Mouse (Mus musculus): ENCODE measurements at regions not wholly inside any gene's neighbourhood (a gene's known extent, or its start where the extent isn't known, plus 50 kb on each side); places are given as distances from the start of the nearest gene placed in this dataset.

DNA sequence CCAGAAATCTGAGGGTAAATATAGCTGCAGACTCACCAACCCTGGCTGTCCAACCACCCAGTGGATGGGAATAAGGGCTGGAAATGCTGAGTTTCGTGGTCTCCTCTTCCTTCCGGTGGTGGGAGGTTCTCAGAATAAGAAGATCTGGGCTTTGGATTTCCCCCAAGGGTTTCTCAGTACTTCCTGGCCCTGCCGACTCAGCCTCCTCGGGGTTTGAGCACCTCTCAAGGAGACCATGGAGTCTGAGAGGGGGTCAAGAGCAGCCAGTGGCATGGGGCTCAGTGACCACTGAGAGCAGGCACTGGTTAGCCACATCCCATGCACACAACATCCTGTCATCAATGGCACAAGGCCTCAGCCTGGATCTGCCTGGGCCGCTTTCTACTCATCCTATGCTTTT is 216.4 kb downstream of the Cdc5l start:
- H3K27ac ChIP-seq (ENCODE audit: low read length) = no peak overlapping the region
- 0 out of 2 replicates have a peak, but pooled peaks cover 5% of the 10 kb centered on the region for H3K4me1 ChIP-seq (ENCODE audit: control insufficient read depth, insufficient read depth, low read length)
- no peak overlapping the region for H3K4me3 ChIP-seq (ENCODE audit: low read depth, low read length)
- 89% methylated on average over 5 of the region's 5 CpGs for WGBS
- no peaks in the 10 kb centered on the region for H3K36me3 ChIP-seq (ENCODE audit: control insufficient read depth, insufficient read depth, low read length)
- H3K4me2 ChIP-seq (replicated peaks; ENCODE audit: low read depth, low read length) = no peak overlapping the region
- H3K9me3 ChIP-seq (ENCODE audit: control insufficient read depth, low read depth, low read length) = no peaks in the 10 kb centered on the region
- no peak overlapping the region for H3K9ac ChIP-seq (replicated peaks; ENCODE audit: low read depth, low read length)
- H3K27me3 ChIP-seq (ENCODE audit: control insufficient read depth, insufficient read depth, low read length) = no peaks in the 10 kb centered on the region
- no peak for ATAC-seq (ENCODE audit: insufficient number of reproducible peaks, insufficient read depth, low FRiP score, low read depth)

- H3K36me3 ChIP-seq (ENCODE audit: control insufficient read depth, insufficient read depth, low read length) = no peaks in the 10 kb centered on the region
- no peak overlapping the region for H3K4me3 ChIP-seq (ENCODE audit: low read depth, low read length)
- no peak overlapping the region for H3K4me2 ChIP-seq (replicated peaks; ENCODE audit: low read depth, low read length)
- no peak overlapping the region for H3K9ac ChIP-seq (replicated peaks; ENCODE audit: low read depth, low read length)
- no peaks in the 10 kb centered on the region for H3K27me3 ChIP-seq (ENCODE audit: control insufficient read depth, insufficient read depth, low read length)
- 50% methylated on average over 15 of the region's 15 CpGs for WGBS
- H3K4me1 ChIP-seq (ENCODE audit: control insufficient read depth, insufficient read depth, low read length) = 0 out of 2 replicates have a peak, but pooled peaks cover 5% of the 10 kb centered on the region
- no peaks in the 10 kb centered on the region for H3K9me3 ChIP-seq (ENCODE audit: control insufficient read depth, low read depth, low read length)
- H3K27ac ChIP-seq (ENCODE audit: low read length) = no peak overlapping the region
- ATAC-seq (ENCODE audit: insufficient number of reproducible peaks, insufficient read depth, low FRiP score, low read depth) = 0 out of 2 replicates have a peak, but pooled peaks have one; percentile 53
Observed at GRCm38 (mm10) chr17:45215067-45216049, 218.2 kb downstream of the Cdc5l start.

DNA sequence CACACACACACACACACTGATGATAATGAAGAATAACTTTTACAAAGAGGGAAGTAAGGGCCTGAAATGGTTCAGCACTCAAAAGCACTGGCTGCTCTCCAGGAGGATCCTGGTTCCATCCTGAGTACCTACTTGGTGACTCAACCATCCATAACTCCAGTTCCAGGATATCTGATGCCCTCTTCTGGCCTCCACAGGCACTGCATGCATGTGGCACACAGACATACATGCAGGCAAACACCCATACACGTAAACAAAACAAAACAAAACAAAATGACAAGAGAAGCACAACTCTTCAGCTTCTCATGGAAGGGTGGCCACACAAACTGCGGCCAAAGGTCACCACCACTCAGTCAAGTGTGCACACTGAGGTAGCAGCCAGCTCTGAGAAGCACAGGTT is 222.6 kb downstream of the Cdc5l start:
- no peak for ATAC-seq (ENCODE audit: insufficient number of reproducible peaks, insufficient read depth, low FRiP score, low read depth)
- Histone ChIP-seq H3K4me3 (ENCODE audit: low read depth, low read length) (no peak overlapping the region), H3K27me3 (ENCODE audit: control insufficient read depth, insufficient read depth, low read length) (no peaks in the 10 kb centered on the region), H3K4me2 (replicated peaks; ENCODE audit: low read depth, low read length) (no peak overlapping the region), H3K9ac (replicated peaks; ENCODE audit: low read depth, low read length) (no peak overlapping the region), H3K27ac (ENCODE audit: low read length) (no peak overlapping the region), H3K36me3 (ENCODE audit: control insufficient read depth, insufficient read depth, low read length) (no peaks in the 10 kb centered on the region), H3K4me1 (ENCODE audit: control insufficient read depth, insufficient read depth, low read length) (0 out of 2 replicates have a peak, but pooled peaks cover 4% of the 10 kb centered on the region), H3K9me3 (ENCODE audit: control insufficient read depth, low read depth, low read length) (no peaks in the 10 kb centered on the region)
- 89% methylated on average over 2 of the region's 2 CpGs for WGBS

DNA sequence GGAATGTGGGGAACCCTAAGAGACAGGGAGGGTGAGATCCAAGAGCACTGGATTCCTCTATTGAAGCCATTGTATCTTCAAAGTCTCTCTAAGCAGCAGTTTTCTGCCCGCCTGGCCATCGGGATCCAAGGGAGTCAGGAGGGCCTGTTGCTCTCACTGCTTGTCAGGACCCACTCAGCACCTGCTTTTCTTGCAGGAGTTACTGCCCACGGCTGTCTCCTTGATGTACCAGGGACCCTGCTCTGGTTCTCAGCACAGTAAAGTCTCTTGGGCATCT is 224.2 kb downstream of the Cdc5l start:
- H3K27me3 ChIP-seq (ENCODE audit: control insufficient read depth, insufficient read depth, low read length) = no peaks in the 10 kb centered on the region
- H3K36me3 ChIP-seq (ENCODE audit: control insufficient read depth, insufficient read depth, low read length) = no peaks in the 10 kb centered on the region
- H3K9ac ChIP-seq (replicated peaks; ENCODE audit: low read depth, low read length) = no peak overlapping the region
- no peak overlapping the region for H3K4me2 ChIP-seq (replicated peaks; ENCODE audit: low read depth, low read length)
- 85% methylated on average over 3 of the region's 3 CpGs for WGBS
- no peaks in the 10 kb centered on the region for H3K9me3 ChIP-seq (ENCODE audit: control insufficient read depth, low read depth, low read length)
- H3K4me1 ChIP-seq (ENCODE audit: control insufficient read depth, insufficient read depth, low read length) = no peaks in the 10 kb centered on the region
- H3K4me3 ChIP-seq (ENCODE audit: low read depth, low read length) = no peak overlapping the region
- no peak for ATAC-seq (ENCODE audit: insufficient number of reproducible peaks, insufficient read depth, low FRiP score, low read depth)
- H3K27ac ChIP-seq (ENCODE audit: low read length) = no peak overlapping the region

- no peak overlapping the region for H3K9ac ChIP-seq (replicated peaks; ENCODE audit: low read depth, low read length)
- WGBS = 72% methylated on average over 14 of the region's 14 CpGs
- H3K27ac ChIP-seq (ENCODE audit: low read length) = no peak overlapping the region
- H3K27me3 ChIP-seq (ENCODE audit: control insufficient read depth, insufficient read depth, low read length) = no peaks in the 10 kb centered on the region
- no peaks in the 10 kb centered on the region for H3K4me1 ChIP-seq (ENCODE audit: control insufficient read depth, insufficient read depth, low read length)
- ATAC-seq (ENCODE audit: insufficient number of reproducible peaks, insufficient read depth, low FRiP score, low read depth) = no peak
- H3K36me3 ChIP-seq (ENCODE audit: control insufficient read depth, insufficient read depth, low read length) = no peaks in the 10 kb centered on the region
- H3K9me3 ChIP-seq (ENCODE audit: control insufficient read depth, low read depth, low read length) = no peaks in the 10 kb centered on the region
- H3K4me3 ChIP-seq (ENCODE audit: low read depth, low read length) = no peak overlapping the region
- no peak overlapping the region for H3K4me2 ChIP-seq (replicated peaks; ENCODE audit: low read depth, low read length)
Observed at GRCm38 (mm10) chr17:45208596-45209386, 224.7 kb downstream of the Cdc5l start.

DNA sequence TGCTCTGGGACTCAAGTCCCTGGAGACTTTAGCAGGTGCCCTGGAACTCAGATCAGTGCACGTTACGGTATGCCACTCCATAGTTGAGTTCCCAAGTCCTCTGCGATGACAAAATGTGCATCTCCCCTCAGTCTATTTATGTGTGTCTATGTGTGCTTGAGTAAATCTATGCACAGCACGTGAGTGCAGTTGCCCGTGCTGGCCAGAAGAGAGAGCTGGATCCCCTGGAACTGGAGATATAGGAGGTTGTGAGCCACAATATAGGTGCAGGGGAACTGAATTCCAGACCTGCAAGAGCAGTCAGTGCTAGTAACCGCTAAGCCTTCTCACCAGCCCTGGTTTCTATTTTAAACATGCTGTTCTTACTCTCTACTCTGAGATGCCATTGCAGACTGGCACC is 237.8 kb downstream of the Cdc5l start:
- ATAC-seq (ENCODE audit: insufficient number of reproducible peaks, insufficient read depth, low FRiP score, low read depth) = no peak
- 94% methylated on average over 6 of the region's 6 CpGs for WGBS
- no peak overlapping the region for H3K27ac ChIP-seq (ENCODE audit: low read length)

DNA sequence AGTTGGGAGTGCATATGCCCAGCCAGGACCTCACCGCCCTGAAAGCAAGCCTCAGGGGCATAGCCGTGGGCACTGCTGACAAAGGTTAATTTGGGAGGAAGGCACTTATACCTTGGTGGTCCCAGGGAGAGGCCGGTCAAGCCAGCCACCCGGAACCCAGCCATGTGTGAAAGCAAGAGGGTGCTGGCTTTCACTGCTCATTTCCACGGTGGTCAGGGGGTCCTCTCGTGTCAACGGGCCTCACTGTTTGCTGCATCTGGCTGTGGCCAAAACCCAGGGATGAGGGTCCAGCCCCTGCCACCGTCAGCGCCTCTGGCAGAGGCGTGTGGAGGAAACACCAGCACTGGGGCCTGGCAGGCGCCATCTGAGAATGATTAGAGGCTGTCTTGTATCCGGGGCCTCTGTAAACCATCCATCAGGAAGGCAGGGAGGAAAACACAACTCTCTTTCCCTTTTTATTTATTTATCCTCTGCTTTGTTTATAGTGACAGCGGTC is 238.7 kb downstream of the Cdc5l start:
- Histone ChIP-seq H3K9me3 (ENCODE audit: control insufficient read depth, low read depth, low read length) (no peaks in the 10 kb centered on the region), H3K36me3 (ENCODE audit: control insufficient read depth, insufficient read depth, low read length) (no peaks in the 10 kb centered on the region), H3K27me3 (ENCODE audit: control insufficient read depth, insufficient read depth, low read length) (no peaks in the 10 kb centered on the region), H3K4me1 (ENCODE audit: control insufficient read depth, insufficient read depth, low read length) (0 out of 2 replicates have a peak, but pooled peaks cover 6% of the 10 kb centered on the region), H3K27ac (ENCODE audit: low read length) (no peak overlapping the region), H3K4me2 (replicated peaks; ENCODE audit: low read depth, low read length) (no peak overlapping the region), H3K4me3 (ENCODE audit: low read depth, low read length) (no peak overlapping the region), H3K9ac (replicated peaks; ENCODE audit: low read depth, low read length) (no peak overlapping the region)
- ATAC-seq (ENCODE audit: insufficient number of reproducible peaks, insufficient read depth, low FRiP score, low read depth) = no peak
- 37% methylated on average over 13 of the region's 13 CpGs for WGBS

More for the DNA sequence above, 237.8 kb downstream of the Cdc5l start:
- no peak overlapping the region for H3K4me3 ChIP-seq (ENCODE audit: low read depth, low read length)
- no peaks in the 10 kb centered on the region for H3K9me3 ChIP-seq (ENCODE audit: control insufficient read depth, low read depth, low read length)
- no peak overlapping the region for H3K4me2 ChIP-seq (replicated peaks; ENCODE audit: low read depth, low read length)
- H3K9ac ChIP-seq (replicated peaks; ENCODE audit: low read depth, low read length) = no peak overlapping the region
- no peaks in the 10 kb centered on the region for H3K27me3 ChIP-seq (ENCODE audit: control insufficient read depth, insufficient read depth, low read length)
- no peaks in the 10 kb centered on the region for H3K36me3 ChIP-seq (ENCODE audit: control insufficient read depth, insufficient read depth, low read length)
- 0 out of 2 replicates have a peak, but pooled peaks cover 6% of the 10 kb centered on the region for H3K4me1 ChIP-seq (ENCODE audit: control insufficient read depth, insufficient read depth, low read length)

- Histone ChIP-seq H3K27me3 (ENCODE audit: control insufficient read depth, insufficient read depth, low read length) (no peaks in the 10 kb centered on the region), H3K27ac (ENCODE audit: low read length) (no peak overlapping the region), H3K4me3 (ENCODE audit: low read depth, low read length) (no peak overlapping the region), H3K9me3 (ENCODE audit: control insufficient read depth, low read depth, low read length) (no peaks in the 10 kb centered on the region), H3K9ac (replicated peaks; ENCODE audit: low read depth, low read length) (no peak overlapping the region), H3K4me2 (replicated peaks; ENCODE audit: low read depth, low read length) (no peak overlapping the region), H3K36me3 (ENCODE audit: control insufficient read depth, insufficient read depth, low read length) (no peaks in the 10 kb centered on the region), H3K4me1 (ENCODE audit: control insufficient read depth, insufficient read depth, low read length) (0 out of 2 replicates have a peak, but pooled peaks cover 6% of the 10 kb centered on the region)
- WGBS = 45% methylated on average over 11 of the region's 11 CpGs
- ATAC-seq (ENCODE audit: insufficient number of reproducible peaks, insufficient read depth, low FRiP score, low read depth) = no peak
Observed at GRCm38 (mm10) chr17:45193456-45194025, 240.0 kb downstream of the Cdc5l start.
